Mouse (Mus musculus): Measurements from ENCODE around the gene Mkrn2. TPM values are rescaled to one million over a fixed set of nuclear protein-coding genes. Genes with fewer than 3 reads are reported as not detected.
"Not testable (repeated sequence)": the region's sequence is repeated elsewhere in the genome, so short reads cannot be mapped to it uniquely, and the experiment has no call there.

The Mkrn2 gene
- polyA plus RNA-seq, 1 experiment from 2014 or later, result 25.0 TPM

DNA sequence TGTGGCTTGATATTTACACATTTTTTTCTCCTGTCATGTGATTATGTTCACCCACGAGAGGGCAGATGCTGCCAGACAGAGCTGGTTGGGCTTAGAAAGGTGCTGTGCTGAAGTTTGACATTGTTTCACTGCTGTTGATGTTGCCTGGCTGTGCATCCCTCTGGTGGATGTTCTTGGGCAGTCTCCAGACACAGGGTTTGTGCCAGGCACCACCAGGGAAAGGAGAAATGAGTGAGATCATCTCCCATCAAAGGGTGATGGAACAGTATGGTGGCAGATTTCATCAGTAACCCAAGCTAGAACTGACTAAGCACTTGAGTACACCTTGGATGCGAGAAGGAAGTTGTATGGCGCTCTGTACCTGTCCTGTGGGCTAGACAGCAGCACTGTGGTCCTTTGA is 14.3 kb downstream of the Mkrn2 start:
- Histone ChIP-seq H3K36me3 (peaks cover 99% of the 10 kb centered on the region), H3K27me3 (ENCODE audit: insufficient read depth, poor library complexity, severe bottlenecking) (no peaks in the 10 kb centered on the region)
- WGBS, result 96% methylated on average over 3 of the region's 3 CpGs

GRCm38 (mm10) chr6:115619818-115620217 is 18.1 kb downstream of the Mkrn2 start:
- Histone ChIP-seq H3K36me3 (peaks cover 99% of the 10 kb centered on the region), H3K4me3 (no peak overlapping the region), H3K9me3 (no peaks in the 10 kb centered on the region), H3K4me1 (replicated peaks) (no peaks in the 10 kb centered on the region), H3K27me3 (ENCODE audit: insufficient read depth, poor library complexity, severe bottlenecking) (no peaks in the 10 kb centered on the region), H3K27ac (no peak overlapping the region)
- no peak for DNase-seq (ENCODE audit: low spot score)
- WGBS, result 92% methylated on average over 10 of the region's 10 CpGs

More for the DNA sequence above, 14.3 kb downstream of the Mkrn2 start:
- H3K9me3 ChIP-seq, result no peaks in the 10 kb centered on the region
- no peak overlapping the region for H3K4me3 ChIP-seq
- no peak for DNase-seq (ENCODE audit: low spot score)
- H3K27ac ChIP-seq, result no peak overlapping the region
- H3K4me1 ChIP-seq (replicated peaks), result no peaks in the 10 kb centered on the region

GRCm38 (mm10) chr6:115620942-115621341 is 19.2 kb downstream of the Mkrn2 start:
- H3K4me3 ChIP-seq, result no peak overlapping the region
- 91% methylated on average over 1 of the region's 1 CpGs for WGBS
- H3K9me3 ChIP-seq, result no peaks in the 10 kb centered on the region
- H3K4me1 ChIP-seq (replicated peaks), result no peaks in the 10 kb centered on the region
- no peak for DNase-seq (ENCODE audit: low spot score)
- no peak overlapping the region for H3K27ac ChIP-seq
- H3K27me3 ChIP-seq (ENCODE audit: insufficient read depth, poor library complexity, severe bottlenecking), result no peaks in the 10 kb centered on the region
- peaks cover 99% of the 10 kb centered on the region for H3K36me3 ChIP-seq

DNA sequence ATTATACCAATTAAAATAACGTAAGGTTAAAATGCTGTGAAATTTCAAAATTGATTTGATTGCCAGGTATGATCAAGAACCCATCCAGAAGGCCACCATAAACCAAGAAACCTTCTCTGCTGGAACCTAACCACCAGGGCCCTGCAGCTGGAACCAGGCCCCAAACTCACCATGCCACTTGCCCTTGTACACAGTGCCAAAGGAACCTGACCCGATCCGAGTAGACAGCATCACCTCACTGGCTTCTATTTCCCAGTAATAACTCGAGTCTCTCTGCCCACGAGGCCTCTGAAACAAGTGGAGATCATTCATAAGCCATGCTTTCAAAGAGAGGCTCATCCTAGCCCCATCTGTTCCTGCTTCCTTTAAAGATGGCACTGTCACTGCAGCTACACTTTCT is 24.4 kb downstream of the Mkrn2 start:
- Histone ChIP-seq H3K9me3 (no peaks in the 10 kb centered on the region), H3K4me3 (no peak overlapping the region), H3K36me3 (peaks cover 99% of the 10 kb centered on the region), H3K27ac (no peak overlapping the region), H3K27me3 (ENCODE audit: insufficient read depth, poor library complexity, severe bottlenecking) (no peaks in the 10 kb centered on the region), H3K4me1 (replicated peaks) (no peaks in the 10 kb centered on the region)
- 93% methylated on average over 5 of the region's 5 CpGs for WGBS
- DNase-seq (ENCODE audit: low spot score), result no peak

DNA sequence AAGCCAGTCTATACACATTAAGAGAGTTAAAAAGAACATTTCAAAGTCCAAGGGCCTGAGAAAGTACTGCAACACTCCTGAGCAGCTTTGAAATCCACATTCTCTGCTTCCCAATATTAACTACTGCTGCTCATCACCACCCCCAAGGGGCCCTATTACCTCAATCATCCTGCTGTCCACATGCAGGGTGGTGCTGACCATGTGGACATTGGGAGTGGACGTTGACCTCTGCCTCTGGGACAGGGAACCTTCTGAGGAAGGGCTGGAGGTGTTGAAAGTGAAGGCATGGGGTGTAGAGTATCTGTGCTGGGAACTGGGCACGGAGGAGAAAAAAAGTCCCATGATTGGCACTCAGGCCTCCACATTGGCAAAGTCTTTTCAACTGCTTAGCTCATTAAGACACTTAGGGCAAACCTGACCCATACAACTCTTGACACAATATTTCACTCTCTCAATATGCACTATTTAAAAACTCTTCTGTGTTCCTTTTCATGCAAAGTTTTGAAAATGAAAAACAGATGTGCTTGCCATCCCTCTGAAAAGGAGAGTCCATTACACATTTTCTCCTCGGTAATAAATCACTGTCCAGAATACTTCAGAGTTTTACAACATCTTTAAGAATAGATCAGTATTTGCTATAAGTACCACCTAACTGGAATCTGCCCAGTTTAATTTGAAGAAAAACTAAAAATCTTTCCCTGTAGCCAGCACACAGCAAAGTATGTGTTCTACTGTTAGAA is 29.5 kb downstream of the Mkrn2 start:
- Histone ChIP-seq H3K9me3 (no peaks in the 10 kb centered on the region), H3K27ac (no peak overlapping the region), H3K4me3 (no peak overlapping the region), H3K4me1 (replicated peaks) (no peaks in the 10 kb centered on the region), H3K36me3 (peaks cover 99% of the 10 kb centered on the region), H3K27me3 (ENCODE audit: insufficient read depth, poor library complexity, severe bottlenecking) (no peaks in the 10 kb centered on the region)
- DNase-seq (ENCODE audit: low spot score), result no peak
- WGBS, result 83% methylated on average over 3 of the region's 3 CpGs

DNA sequence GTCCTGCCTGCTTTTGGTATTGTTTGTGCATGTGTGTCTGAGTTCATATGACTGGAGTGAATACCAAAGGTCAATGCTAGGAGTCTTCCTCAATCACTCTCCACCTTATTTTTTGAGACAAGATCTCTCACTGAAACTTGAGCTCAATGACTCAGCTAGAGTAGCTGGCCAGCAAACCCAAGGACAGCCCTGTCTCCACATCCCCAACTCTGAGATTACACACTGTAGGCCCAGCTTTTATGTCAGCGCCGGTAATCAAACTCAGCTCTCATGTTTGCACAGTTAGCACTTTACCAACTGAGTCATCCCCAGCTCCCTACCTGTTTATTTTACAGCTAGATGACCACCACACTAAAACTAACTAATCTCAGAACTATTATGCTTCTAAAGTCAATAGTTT is 32.3 kb downstream of the Mkrn2 start:
- Histone ChIP-seq H3K27ac (no peak overlapping the region), H3K27me3 (ENCODE audit: insufficient read depth, poor library complexity, severe bottlenecking) (no peaks in the 10 kb centered on the region), H3K36me3 (peaks cover 94% of the 10 kb centered on the region), H3K9me3 (no peaks in the 10 kb centered on the region), H3K4me1 (replicated peaks) (no peaks in the 10 kb centered on the region), H3K4me3 (no peak overlapping the region)
- DNase-seq (ENCODE audit: low spot score), result no peak
- 96% methylated on average over 2 of the region's 2 CpGs for WGBS

DNA sequence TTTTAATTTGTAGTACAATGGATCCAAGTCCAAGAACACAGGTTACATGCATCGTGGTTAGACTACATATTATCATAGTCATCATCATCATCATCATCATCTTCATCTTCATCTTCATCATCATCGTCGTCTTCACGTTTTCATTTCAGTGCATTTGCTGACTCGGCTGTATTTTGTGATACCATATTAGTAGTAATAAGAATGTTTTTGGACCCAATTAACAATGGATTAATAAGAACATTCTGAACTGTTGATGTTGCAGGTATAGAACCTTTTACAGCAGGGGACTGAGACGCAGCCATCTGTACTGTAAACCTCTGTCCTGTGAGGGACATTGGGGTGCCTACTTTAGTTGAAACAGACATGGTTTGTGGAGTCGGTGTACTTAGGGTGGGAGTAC is 36.5 kb downstream of the Mkrn2 start:
- H3K36me3 ChIP-seq, result peaks cover 83% of the 10 kb centered on the region
- not testable (repeated sequence) for H3K4me3 ChIP-seq
- WGBS, result 96% methylated on average over 7 of the region's 7 CpGs

GRCm38 (mm10) chr6:115643315-115643714 is 41.6 kb downstream of the Mkrn2 start:
- Histone ChIP-seq H3K9me3 (no peaks in the 10 kb centered on the region), H3K4me1 (replicated peaks) (no peaks in the 10 kb centered on the region; the same call in 1 of the 2 replicates), H3K4me3 (no peak overlapping the region), H3K27ac (no peak overlapping the region), H3K36me3 (peaks cover 42% of the 10 kb centered on the region), H3K27me3 (ENCODE audit: insufficient read depth, poor library complexity, severe bottlenecking) (no peaks in the 10 kb centered on the region)
- DNase-seq (ENCODE audit: low spot score), result no peak
- 84% methylated on average over 1 of the region's 1 CpGs for WGBS

More for the DNA sequence above, 36.5 kb downstream of the Mkrn2 start:
- not testable (repeated sequence) for H3K27ac ChIP-seq; H3K27me3 ChIP-seq (ENCODE audit: insufficient read depth, poor library complexity, severe bottlenecking); H3K9me3 ChIP-seq; DNase-seq (ENCODE audit: low spot score); H3K4me1 ChIP-seq (replicated peaks)

- Histone ChIP-seq H3K27me3 (ENCODE audit: insufficient read depth, poor library complexity, severe bottlenecking) (no peaks in the 10 kb centered on the region), H3K36me3 (no peaks in the 10 kb centered on the region), H3K9me3 (no peaks in the 10 kb centered on the region), H3K4me3 (no peak overlapping the region), H3K27ac (no peak overlapping the region), H3K4me1 (replicated peaks) (peaks cover 22% of the 10 kb centered on the region)
- no peak for DNase-seq (ENCODE audit: low spot score)
- WGBS, result 90% methylated on average over 1 of the region's 1 CpGs
These were observed 48.2 kb downstream of the Mkrn2 start for GRCm38 (mm10) chr6:115649792-115650365.

GRCm38 (mm10) chr6:115650476-115651427 is 49.0 kb downstream of the Mkrn2 start:
- no peaks in the 10 kb centered on the region for H3K36me3 ChIP-seq
- no peak overlapping the region for H3K27ac ChIP-seq
- DNase-seq (ENCODE audit: low spot score), result no peak
- H3K4me3 ChIP-seq, result no peak overlapping the region
- no peaks in the 10 kb centered on the region for H3K9me3 ChIP-seq
- 51% methylated on average over 5 of the region's 5 CpGs for WGBS
- H3K27me3 ChIP-seq (ENCODE audit: insufficient read depth, poor library complexity, severe bottlenecking), result no peaks in the 10 kb centered on the region
- peaks cover 22% of the 10 kb centered on the region for H3K4me1 ChIP-seq (replicated peaks)

GRCm38 (mm10) chr6:115651719-115652118 is 50.0 kb downstream of the Mkrn2 start:
- Histone ChIP-seq H3K9me3 (no peaks in the 10 kb centered on the region), H3K27ac (no peak overlapping the region), H3K4me3 (no peak overlapping the region), H3K27me3 (ENCODE audit: insufficient read depth, poor library complexity, severe bottlenecking) (no peaks in the 10 kb centered on the region), H3K4me1 (replicated peaks) (peaks cover 22% of the 10 kb centered on the region), H3K36me3 (no peaks in the 10 kb centered on the region)
- no peak for DNase-seq (ENCODE audit: low spot score)

- no peaks in the 10 kb centered on the region for H3K36me3 ChIP-seq
- no peak for DNase-seq (ENCODE audit: low spot score)
- WGBS, result 61% methylated on average over 2 of the region's 2 CpGs
- no peaks in the 10 kb centered on the region for H3K9me3 ChIP-seq
- H3K27ac ChIP-seq, result no peak overlapping the region
- peaks cover 26% of the 10 kb centered on the region for H3K4me1 ChIP-seq (replicated peaks)
- no peak overlapping the region for H3K4me3 ChIP-seq
- H3K27me3 ChIP-seq (ENCODE audit: insufficient read depth, poor library complexity, severe bottlenecking), result no peaks in the 10 kb centered on the region
These were observed 52.2 kb downstream of the Mkrn2 start for GRCm38 (mm10) chr6:115653939-115654338.

DNA sequence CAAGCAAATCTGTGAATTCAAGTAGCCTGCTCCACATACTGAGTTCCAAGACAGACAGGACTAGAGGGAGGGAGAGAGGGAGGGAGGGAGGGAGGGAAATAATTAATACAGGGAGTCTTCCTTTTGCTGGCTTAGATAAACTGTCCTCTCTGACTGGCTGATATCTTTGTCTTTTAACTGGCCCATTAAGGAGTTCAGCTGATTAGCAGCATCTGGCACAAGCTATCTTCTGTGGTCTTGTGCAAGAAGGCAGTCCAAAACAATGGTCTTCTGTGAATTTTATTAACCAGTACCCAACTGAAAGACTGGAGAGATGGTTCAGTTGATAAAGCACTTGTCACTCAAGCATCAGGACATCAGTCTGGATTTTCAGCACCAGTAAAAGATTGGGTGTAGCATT is 57.1 kb downstream of the Mkrn2 start:
- Histone ChIP-seq H3K27ac (no peak overlapping the region), H3K4me1 (replicated peaks) (peaks cover 11% of the 10 kb centered on the region; the same call in 1 of the 2 replicates), H3K36me3 (peaks cover 28% of the 10 kb centered on the region), H3K9me3 (no peaks in the 10 kb centered on the region), H3K27me3 (ENCODE audit: insufficient read depth, poor library complexity, severe bottlenecking) (no peaks in the 10 kb centered on the region), H3K4me3 (no peak overlapping the region)
- DNase-seq (ENCODE audit: low spot score), result no peak
